Mouse (Mus musculus): ENCODE results near the gene Ucp2. TPM values are rescaled to one million over a fixed set of nuclear protein-coding genes. Genes with fewer than 3 reads are reported as not detected.

The Ucp2 gene
- 97.7 and 99.6 TPM in 2 replicates for polyA plus RNA-seq (2014; fragmentation: Nextera tagmentation; extraction: Ambion mirVana)

GRCm38 (mm10) chr7:100493117-100493483, at the start of gene Ucp2:
TSS of gene Ucp2 (plus strand) at chr7:100493337.
- peaks cover 4% of the 10 kb centered on the region; the same call in 1 of the 2 replicates for H3K27me3 ChIP-seq (ENCODE audit: control insufficient read depth, insufficient read depth, low read length)
- DNase-seq (ENCODE audit: low spot score): peak; percentile 84
- no peaks in the 10 kb centered on the region for H3K9me3 ChIP-seq (ENCODE audit: control insufficient read depth, low read length)
- peak; percentile 78 for ATAC-seq (ENCODE audit: low FRiP score)
- peak within 1 kb of the TSS; percentile 50; the same call in 1 of the 2 replicates for H3K9ac ChIP-seq (ENCODE audit: low read depth, low read length)
- H3K4me1 ChIP-seq (replicated peaks; ENCODE audit: control insufficient read depth, insufficient read depth, low read length): peaks cover 8% of the 10 kb centered on the region; the same call in 1 of the 2 replicates
- peak within 1 kb of the TSS; percentile 17; the same call in 1 of the 2 replicates for H3K27ac ChIP-seq (ENCODE audit: low read depth, low read length)
- H3K4me3 ChIP-seq (ENCODE audit: low read depth, low read length): peak within 1 kb of the TSS; percentile 40
- under 1% methylated on average over 27 of the region's 27 CpGs for WGBS
- no peaks in the 10 kb centered on the region for H3K36me3 ChIP-seq (ENCODE audit: control insufficient read depth, insufficient read depth, low read length)
- H3K4me2 ChIP-seq (replicated peaks; ENCODE audit: low read depth, low read length): peak within 1 kb of the TSS; percentile 73

- Histone ChIP-seq H3K36me3 (ENCODE audit: control insufficient read depth, insufficient read depth, low read length) (peaks cover 6% of the 10 kb centered on the region; the same call in 1 of the 2 replicates), H3K9me3 (ENCODE audit: control insufficient read depth, low read length) (no peaks in the 10 kb centered on the region), H3K4me2 (replicated peaks; ENCODE audit: low read depth, low read length) (no peak overlapping the region), H3K9ac (ENCODE audit: low read depth, low read length) (no peak overlapping the region), H3K27me3 (ENCODE audit: control insufficient read depth, insufficient read depth, low read length) (no peaks in the 10 kb centered on the region), H3K27ac (ENCODE audit: low read depth, low read length) (no peak overlapping the region), H3K4me1 (replicated peaks; ENCODE audit: control insufficient read depth, insufficient read depth, low read length) (no peaks in the 10 kb centered on the region), H3K4me3 (ENCODE audit: low read depth, low read length) (no peak overlapping the region)
- ATAC-seq (ENCODE audit: low FRiP score): no peak
- 96% methylated on average over 4 of the region's 4 CpGs for WGBS
- no peak for DNase-seq (ENCODE audit: low spot score)
Measured at GRCm38 (mm10) chr7:100443728-100444127, 49.4 kb upstream of the Ucp2 start.

DNA sequence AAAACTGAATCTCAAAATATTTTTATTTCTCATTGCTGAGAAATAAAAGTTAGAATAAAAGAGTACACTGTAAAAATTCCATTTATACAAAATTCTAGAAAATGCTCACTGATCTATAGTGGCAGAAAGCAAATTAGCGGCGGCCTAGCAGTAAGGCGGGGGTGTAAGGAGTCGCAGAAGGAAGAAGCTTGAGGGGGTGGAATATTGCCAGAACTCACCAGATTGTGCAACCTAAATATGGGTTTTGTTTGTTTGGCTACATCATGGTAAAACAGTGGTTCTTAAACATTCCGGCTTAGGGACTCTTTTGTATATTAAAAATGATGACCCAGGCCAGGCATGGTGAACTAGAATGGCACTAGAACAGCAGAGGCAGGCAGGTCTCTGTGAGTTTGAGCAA, 46.9 kb upstream of the Ucp2 start:
- Histone ChIP-seq H3K27me3 (ENCODE audit: control insufficient read depth, insufficient read depth, low read length) (no peaks in the 10 kb centered on the region), H3K36me3 (ENCODE audit: control insufficient read depth, insufficient read depth, low read length) (peaks cover 4% of the 10 kb centered on the region; the same call in 1 of the 2 replicates), H3K9ac (ENCODE audit: low read depth, low read length) (no peak overlapping the region), H3K4me1 (replicated peaks; ENCODE audit: control insufficient read depth, insufficient read depth, low read length) (no peaks in the 10 kb centered on the region), H3K9me3 (ENCODE audit: control insufficient read depth, low read length) (no peaks in the 10 kb centered on the region), H3K4me3 (ENCODE audit: low read depth, low read length) (no peak overlapping the region), H3K4me2 (replicated peaks; ENCODE audit: low read depth, low read length) (no peak overlapping the region), H3K27ac (ENCODE audit: low read depth, low read length) (no peak overlapping the region)
- 98% methylated on average over 5 of the region's 5 CpGs for WGBS
- DNase-seq (ENCODE audit: low spot score) (no peak), ATAC-seq (ENCODE audit: low FRiP score) (no peak)

DNA sequence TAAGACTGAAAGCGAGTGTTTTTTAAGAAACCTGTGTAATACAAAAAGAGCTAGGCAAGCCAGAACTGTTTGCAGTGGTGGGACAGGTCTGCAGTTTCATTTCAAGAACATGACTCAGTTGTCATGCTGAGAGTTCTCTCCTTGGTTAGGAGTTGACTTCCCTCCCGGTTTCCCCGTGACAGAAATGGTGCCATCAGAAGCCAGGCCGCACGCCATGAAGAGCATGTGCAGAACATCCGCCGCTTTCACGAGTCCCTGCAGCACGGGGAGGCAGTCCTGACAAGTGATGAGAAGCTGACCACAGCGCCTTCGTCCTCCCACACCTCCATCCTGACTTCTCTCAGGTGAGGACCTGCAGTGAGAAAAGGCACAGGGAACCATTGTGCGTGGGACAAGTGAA, 44.6 kb upstream of the Ucp2 start:
- no peak for DNase-seq (ENCODE audit: low spot score)
- 94% methylated on average over 12 of the region's 12 CpGs for WGBS
- no peak for ATAC-seq (ENCODE audit: low FRiP score)
- Histone ChIP-seq H3K9me3 (ENCODE audit: control insufficient read depth, low read length) (no peaks in the 10 kb centered on the region), H3K36me3 (ENCODE audit: control insufficient read depth, insufficient read depth, low read length) (peaks cover 8% of the 10 kb centered on the region; the same call in 1 of the 2 replicates), H3K4me1 (replicated peaks; ENCODE audit: control insufficient read depth, insufficient read depth, low read length) (no peaks in the 10 kb centered on the region), H3K9ac (ENCODE audit: low read depth, low read length) (no peak overlapping the region), H3K27me3 (ENCODE audit: control insufficient read depth, insufficient read depth, low read length) (no peaks in the 10 kb centered on the region), H3K4me3 (ENCODE audit: low read depth, low read length) (no peak overlapping the region), H3K4me2 (replicated peaks; ENCODE audit: low read depth, low read length) (no peak overlapping the region), H3K27ac (ENCODE audit: low read depth, low read length) (no peak overlapping the region)

DNA sequence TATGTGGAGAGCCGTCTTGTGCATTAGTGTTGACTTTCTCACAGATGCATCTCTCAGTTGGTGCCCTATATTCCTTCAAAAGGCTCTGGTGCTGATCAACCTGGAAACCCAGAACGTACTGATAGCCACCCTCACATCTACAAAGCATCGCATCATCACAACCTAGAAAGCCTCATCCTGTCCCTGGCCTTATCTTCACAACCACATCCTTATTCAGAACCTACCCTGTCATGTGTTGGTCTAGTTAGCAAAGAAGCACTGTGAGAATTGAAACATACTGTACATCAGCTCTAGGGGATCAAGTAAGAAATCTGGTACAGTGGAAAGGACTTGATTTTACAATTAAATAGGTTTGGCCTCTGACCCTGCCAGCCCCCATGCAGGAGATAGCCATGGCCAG, 44.2 kb upstream of the Ucp2 start:
- H3K9me3 ChIP-seq (ENCODE audit: control insufficient read depth, low read length): no peaks in the 10 kb centered on the region
- H3K9ac ChIP-seq (ENCODE audit: low read depth, low read length): no peak overlapping the region
- ATAC-seq (ENCODE audit: low FRiP score): no peak
- peaks cover 8% of the 10 kb centered on the region; the same call in 1 of the 2 replicates for H3K36me3 ChIP-seq (ENCODE audit: control insufficient read depth, insufficient read depth, low read length)
- H3K4me2 ChIP-seq (replicated peaks; ENCODE audit: low read depth, low read length): no peak overlapping the region
- no peak overlapping the region for H3K4me3 ChIP-seq (ENCODE audit: low read depth, low read length)
- H3K4me1 ChIP-seq (replicated peaks; ENCODE audit: control insufficient read depth, insufficient read depth, low read length): no peaks in the 10 kb centered on the region
- no peak overlapping the region for H3K27ac ChIP-seq (ENCODE audit: low read depth, low read length)
- no peaks in the 10 kb centered on the region for H3K27me3 ChIP-seq (ENCODE audit: control insufficient read depth, insufficient read depth, low read length)
- 97% methylated on average over 3 of the region's 3 CpGs for WGBS
- DNase-seq (ENCODE audit: low spot score): no peak

GRCm38 (mm10) chr7:100458153-100458552, 35.0 kb upstream of the Ucp2 start:
- Histone ChIP-seq H3K9ac (ENCODE audit: low read depth, low read length) (no peak overlapping the region), H3K36me3 (ENCODE audit: control insufficient read depth, insufficient read depth, low read length) (no peaks in the 10 kb centered on the region), H3K27me3 (ENCODE audit: control insufficient read depth, insufficient read depth, low read length) (no peaks in the 10 kb centered on the region), H3K9me3 (ENCODE audit: control insufficient read depth, low read length) (no peaks in the 10 kb centered on the region), H3K27ac (ENCODE audit: low read depth, low read length) (no peak overlapping the region), H3K4me1 (replicated peaks; ENCODE audit: control insufficient read depth, insufficient read depth, low read length) (no peaks in the 10 kb centered on the region), H3K4me3 (ENCODE audit: low read depth, low read length) (no peak overlapping the region), H3K4me2 (replicated peaks; ENCODE audit: low read depth, low read length) (no peak overlapping the region)
- DNase-seq (ENCODE audit: low spot score): no peak
- no peak for ATAC-seq (ENCODE audit: low FRiP score)
- WGBS: 69% methylated on average over 1 of the region's 1 CpGs

- Histone ChIP-seq H3K27ac (ENCODE audit: low read depth, low read length) (no peak overlapping the region), H3K4me2 (replicated peaks; ENCODE audit: low read depth, low read length) (no peak overlapping the region), H3K27me3 (ENCODE audit: control insufficient read depth, insufficient read depth, low read length) (no peaks in the 10 kb centered on the region), H3K4me3 (ENCODE audit: low read depth, low read length) (no peak overlapping the region), H3K4me1 (replicated peaks; ENCODE audit: control insufficient read depth, insufficient read depth, low read length) (no peaks in the 10 kb centered on the region), H3K9me3 (ENCODE audit: control insufficient read depth, low read length) (no peaks in the 10 kb centered on the region), H3K9ac (ENCODE audit: low read depth, low read length) (no peak overlapping the region), H3K36me3 (ENCODE audit: control insufficient read depth, insufficient read depth, low read length) (no peaks in the 10 kb centered on the region)
- 92% methylated on average over 3 of the region's 3 CpGs for WGBS
- DNase-seq (ENCODE audit: low spot score) (no peak), ATAC-seq (ENCODE audit: low FRiP score) (no peak)
Measured at GRCm38 (mm10) chr7:100459862-100460261, 33.3 kb upstream of the Ucp2 start.

DNA sequence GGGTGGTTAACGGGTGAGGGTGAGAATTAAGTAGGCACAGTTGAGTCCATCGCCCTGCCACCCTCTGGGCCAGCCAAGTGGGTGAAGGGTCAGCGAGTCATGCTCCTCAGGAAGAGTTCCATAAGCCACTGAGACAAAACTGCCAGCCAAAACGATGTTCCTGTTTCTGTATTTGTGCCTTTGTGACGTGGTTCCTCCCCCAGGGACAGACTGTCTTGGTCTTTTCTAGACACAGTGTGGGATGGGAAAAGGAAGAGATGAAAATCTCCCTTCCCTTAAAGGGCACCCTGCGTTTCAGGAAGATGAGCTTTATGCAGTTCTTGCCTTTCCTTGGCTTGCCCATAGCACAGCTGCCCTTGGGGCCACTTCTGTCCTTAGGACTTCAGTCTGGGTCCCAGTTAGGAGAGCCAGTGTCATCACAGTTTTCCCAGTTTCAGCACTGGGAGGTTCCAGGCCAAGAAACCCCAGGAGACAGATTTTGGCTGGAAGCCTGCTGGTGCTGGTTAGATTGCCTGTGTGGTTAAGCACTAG, 31.5 kb upstream of the Ucp2 start:
- Histone ChIP-seq H3K4me1 (replicated peaks; ENCODE audit: control insufficient read depth, insufficient read depth, low read length) (no peaks in the 10 kb centered on the region), H3K36me3 (ENCODE audit: control insufficient read depth, insufficient read depth, low read length) (no peaks in the 10 kb centered on the region), H3K27ac (ENCODE audit: low read depth, low read length) (no peak overlapping the region), H3K4me3 (ENCODE audit: low read depth, low read length) (no peak overlapping the region), H3K27me3 (ENCODE audit: control insufficient read depth, insufficient read depth, low read length) (no peaks in the 10 kb centered on the region), H3K4me2 (replicated peaks; ENCODE audit: low read depth, low read length) (no peak overlapping the region), H3K9me3 (ENCODE audit: control insufficient read depth, low read length) (no peaks in the 10 kb centered on the region), H3K9ac (ENCODE audit: low read depth, low read length) (no peak overlapping the region)
- ATAC-seq (ENCODE audit: low FRiP score): no peak
- DNase-seq (ENCODE audit: low spot score): no peak
- WGBS: 89% methylated on average over 6 of the region's 6 CpGs

DNA sequence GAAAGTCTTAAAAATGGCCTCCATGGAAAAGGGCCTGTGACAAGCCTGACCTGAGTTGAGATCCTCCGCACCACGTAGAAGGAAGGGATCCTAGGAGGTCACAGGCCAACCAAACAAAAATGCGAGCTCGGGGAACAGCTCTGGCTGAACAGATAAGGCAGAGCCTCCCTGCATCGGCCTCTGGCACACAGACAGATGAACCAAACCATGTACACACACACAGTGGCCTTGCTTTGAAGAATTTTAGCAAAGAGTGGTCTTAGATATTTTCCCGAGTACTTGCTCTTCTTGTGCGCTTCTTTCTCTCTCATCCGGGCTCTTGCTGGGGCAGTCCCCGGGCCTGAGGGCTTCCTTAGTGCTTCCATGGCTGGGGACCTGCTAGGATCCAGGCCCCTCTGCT, 29.9 kb upstream of the Ucp2 start:
- Histone ChIP-seq H3K4me1 (replicated peaks; ENCODE audit: control insufficient read depth, insufficient read depth, low read length) (no peaks in the 10 kb centered on the region), H3K4me2 (replicated peaks; ENCODE audit: low read depth, low read length) (no peak overlapping the region), H3K27ac (ENCODE audit: low read depth, low read length) (no peak overlapping the region), H3K27me3 (ENCODE audit: control insufficient read depth, insufficient read depth, low read length) (no peaks in the 10 kb centered on the region), H3K9me3 (ENCODE audit: control insufficient read depth, low read length) (no peaks in the 10 kb centered on the region), H3K4me3 (ENCODE audit: low read depth, low read length) (no peak overlapping the region), H3K36me3 (ENCODE audit: control insufficient read depth, insufficient read depth, low read length) (no peaks in the 10 kb centered on the region), H3K9ac (ENCODE audit: low read depth, low read length) (no peak overlapping the region)
- ATAC-seq (ENCODE audit: low FRiP score) (no peak), DNase-seq (ENCODE audit: low spot score) (no peak)
- WGBS: 86% methylated on average over 9 of the region's 9 CpGs
